Mouse (Mus musculus) hindbrain, postnatal 0 days (tissue): ENCODE measurements around the gene Abt1. TPM values are rescaled to one million over a fixed set of nuclear protein-coding genes. Genes with fewer than 3 reads are reported as not detected.

ENCODE experiments used
- ATAC-seq: fragments of 200-750 bp; cut with Nextera tagmentation; 2 replicates; pipeline ENCODE4 v1.8.0; 2017; ENCODE audit warnings: mild to moderate bottlenecking, moderate TSS enrichment, moderate library complexity
- DNase-seq: peaks from one replicate; pipeline ENCODE4 v3.0.0-alpha.2; 2015; ENCODE audit warnings: low spot score
- H3K27ac ChIP-seq: fragments of 300-500 bp; sonication (generic); 2 replicates; pipeline ENCODE4 v1.5.1; 2014; ENCODE audit warnings: mild to moderate bottlenecking
- H3K27me3 ChIP-seq: fragments of 300-500 bp; sonication (generic); 2 replicates; pipeline ENCODE4 v1.6.1; 2014; ENCODE audit warnings: low read length, mixed read lengths; ENCODE audit not compliant: insufficient read depth
- H3K36me3 ChIP-seq: fragments of 300-500 bp; sonication (generic); 2 replicates; pipeline ENCODE4 v1.6.1; 2014; ENCODE audit warnings: low read length, mixed read lengths; ENCODE audit not compliant: insufficient read depth
- H3K4me1 ChIP-seq: fragments of 300-500 bp; sonication (generic); 2 replicates; pipeline ENCODE4 v1.6.1; 2014; ENCODE audit warnings: antibody characterized with exemption, low read length, mixed read lengths; ENCODE audit not compliant: insufficient read depth
- H3K4me2 ChIP-seq: fragments of 300-500 bp; sonication (generic); 2 replicates; pipeline ENCODE4 v1.6.1; 2014; ENCODE audit warnings: low read depth, mild to moderate bottlenecking, low read length, moderate library complexity, mixed read lengths
- H3K4me3 ChIP-seq: fragments of 300-500 bp; sonication (generic); 2 replicates; pipeline ENCODE4 v1.5.1; 2014; ENCODE audit warnings: low read length
- H3K9ac ChIP-seq: fragments of 300-500 bp; sonication (generic); replicated peaks from 2 replicates; pipeline ENCODE4 v1.6.1; 2014; ENCODE audit warnings: mild to moderate bottlenecking, low read length, moderate library complexity, mixed read lengths
- H3K9me3 ChIP-seq: fragments of 300-500 bp; sonication (generic); 2 replicates; pipeline ENCODE4 v1.6.1; 2016; ENCODE audit warnings: low read length, mixed read lengths
- CTCF ChIP-seq: IDR thresholded peaks from 2 replicates; pipeline ENCODE4 v1.5.1; 2016; ENCODE audit warnings: antibody characterized with exemption, control low read depth, low read depth
- WGBS: fragments of 180-500 bp; shearing (Covaris S2); extraction: QIAGEN DNeasy Blood & Tissue Kit; methylation state at CpG from one replicate; pipeline ENCODE4 v1.1.7; 2014; 5-methylcytosine and 5-hydroxymethylcytosine counted together
- polyA plus RNA-seq: library from polyadenylated mRNA; unstranded; fragments of >200 nt; fragmentation: Nextera tagmentation; extraction: Ambion mirVana; gene quantifications from 2 replicates; pipeline ENCODE4 v1.2.1, GENCODE M21; 2015
- total RNA-seq: library from RNA; depleted of rRNA; stranded (reverse); fragments of >200 nt; gene quantifications from 2 replicates; pipeline ENCODE4 v1.2.3, GENCODE M21; 2014; rRNA removed

The Abt1 gene
- total and polyA plus RNA-seq, 2 experiments from 2014 or later = 5.0 to 7.2 TPM

DNA sequence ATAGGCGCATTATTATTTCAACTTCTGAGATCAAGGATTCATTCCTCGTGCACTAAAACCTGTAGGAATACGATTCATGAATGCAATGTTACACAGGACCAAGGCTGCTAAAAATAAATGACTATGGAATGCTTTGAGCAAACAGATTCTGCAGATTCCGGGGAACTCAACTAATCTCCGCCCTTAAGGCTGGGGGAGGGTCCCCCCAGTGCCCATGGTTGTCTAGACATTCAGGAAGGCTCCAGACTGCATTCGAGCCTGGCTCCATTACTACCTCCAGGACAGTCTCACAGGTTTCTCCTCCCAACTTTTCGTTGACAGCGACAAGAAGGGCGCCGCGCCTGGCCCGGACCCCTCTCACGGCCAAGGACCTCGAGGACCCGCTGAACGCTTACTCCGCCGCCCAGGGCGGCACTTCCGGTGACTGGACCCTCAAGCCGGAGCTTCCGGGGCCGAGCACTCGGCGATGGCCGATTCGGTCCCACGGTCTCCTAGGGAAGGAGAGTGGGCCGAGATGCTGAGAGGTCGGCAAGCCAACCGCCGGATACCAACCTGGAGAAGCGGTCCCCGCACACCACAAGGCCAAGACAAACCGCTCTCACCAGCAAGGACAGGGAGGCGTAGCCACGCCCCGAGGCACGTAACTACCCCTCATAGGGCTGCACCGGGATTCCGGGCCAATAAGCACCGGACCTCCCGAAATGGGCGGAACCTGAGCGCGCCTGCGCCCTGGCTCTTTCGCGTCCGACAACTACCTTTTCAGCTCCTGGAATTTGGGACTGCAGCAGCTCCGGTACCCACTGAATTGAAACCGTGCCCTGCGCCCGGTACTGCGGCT is 54.9 kb downstream of the Abt1 start, which contains the start of gene Zfp322a:
Gene Zfp322a, minus strand, starts transcription at position 626 of the 838 bp plus-strand sequence.
- Histone ChIP-seq H3K9me3 (no peaks in the 10 kb centered on the region), H3K27me3 (no peaks in the 10 kb centered on the region), H3K36me3 (no peaks in the 10 kb centered on the region), H3K9ac (peak within 1 kb of the TSS; percentile 72), H3K4me2 (peak within 1 kb of the TSS; percentile 77), H3K27ac (peak within 1 kb of the TSS; percentile 94), H3K4me1 (peaks cover 22% of the 10 kb centered on the region), H3K4me3 (peak within 1 kb of the TSS; percentile 74)
- no peak for TF ChIP-seq CTCF
- WGBS = under 1% methylated on average over 55 of the region's 55 CpGs
- peak; percentile 100 for ATAC-seq
- DNase-seq = peak; percentile 98

Other genes starting within 250 kb of the Abt1 start
- not detected in 2 replicates for gene Vmn1r220, start 235.9 kb downstream of the Abt1 start, total RNA-seq
- not detected in 2 replicates for gene Vmn1r220, start 235.9 kb downstream of the Abt1 start, polyA plus RNA-seq
- gene Vmn1r221, start 209.7 kb downstream of the Abt1 start, total RNA-seq = not detected in 2 replicates
- gene Vmn1r221, start 209.7 kb downstream of the Abt1 start, polyA plus RNA-seq = not detected in 2 replicates
- not detected in 2 replicates for gene Vmn1r222, start 187.9 kb downstream of the Abt1 start, total RNA-seq
- not detected in 2 replicates for gene Vmn1r222, start 187.9 kb downstream of the Abt1 start, polyA plus RNA-seq
- gene Vmn1r223, start 176.7 kb downstream of the Abt1 start, total RNA-seq = not detected in 2 replicates
- gene Vmn1r223, start 176.7 kb downstream of the Abt1 start, polyA plus RNA-seq = not detected in 2 replicates
- gene Zfp322a, start 54.7 kb downstream of the Abt1 start, total RNA-seq = 11.9 and 15.7 TPM in 2 replicates
- gene Zfp322a, start 54.7 kb downstream of the Abt1 start, polyA plus RNA-seq = 29.3 and 30.0 TPM in 2 replicates
- 0.40 and 0.89 TPM in 2 replicates for gene Btn1a1, start 42.0 kb upstream of the Abt1 start, total RNA-seq
- 0.15 and 0.24 TPM in 2 replicates for gene Btn1a1, start 42.0 kb upstream of the Abt1 start, polyA plus RNA-seq
- gene Btn2a2, start 65.0 kb upstream of the Abt1 start, total RNA-seq = not detected in 2 replicates
- 0.11 TPM in 1 of 2 replicates, not detected in the other for gene Btn2a2, start 65.0 kb upstream of the Abt1 start, polyA plus RNA-seq
- 2,417 and 3,828 TPM in 2 replicates for gene Hist1h4h, start 107.2 kb upstream of the Abt1 start, total RNA-seq
- gene Hist1h4h, start 107.2 kb upstream of the Abt1 start, polyA plus RNA-seq = 4.2 and 5.5 TPM in 2 replicates
- 415 and 567 TPM in 2 replicates for gene Hist1h2af, start 110.0 kb upstream of the Abt1 start, total RNA-seq
- 3.3 and 7.9 TPM in 2 replicates for gene Hist1h2af, start 110.0 kb upstream of the Abt1 start, polyA plus RNA-seq
- 544 and 673 TPM in 2 replicates for gene Hist1h3g, start 111.6 kb upstream of the Abt1 start, total RNA-seq
- 1.4 and 2.2 TPM in 2 replicates for gene Hist1h3g, start 111.6 kb upstream of the Abt1 start, polyA plus RNA-seq
- gene Hist1h2bh, start 119.5 kb upstream of the Abt1 start, total RNA-seq = 65.9 and 103 TPM in 2 replicates
- gene Hist1h2bh, start 119.5 kb upstream of the Abt1 start, polyA plus RNA-seq = 0.13 and 0.35 TPM in 2 replicates
- 466 and 603 TPM in 2 replicates for gene Hist1h3f, start 120.2 kb upstream of the Abt1 start, total RNA-seq
- gene Hist1h3f, start 120.2 kb upstream of the Abt1 start, polyA plus RNA-seq = 0.16 and 0.54 TPM in 2 replicates
- gene Hist1h4f, start 127.8 kb upstream of the Abt1 start, total RNA-seq = 1,844 and 2,344 TPM in 2 replicates
- 0.89 TPM in 1 of 2 replicates, not detected in the other for gene Hist1h4f, start 127.8 kb upstream of the Abt1 start, polyA plus RNA-seq
- 49.4 and 53.4 TPM in 2 replicates for gene Hist1h1d, start 129.4 kb upstream of the Abt1 start, total RNA-seq
- 0.18 and 0.25 TPM in 2 replicates for gene Hist1h1d, start 129.4 kb upstream of the Abt1 start, polyA plus RNA-seq
- 528 and 734 TPM in 2 replicates for gene Hist1h3e, start 138.5 kb upstream of the Abt1 start, total RNA-seq
- gene Hist1h3e, start 138.5 kb upstream of the Abt1 start, polyA plus RNA-seq = 1.3 and 2.8 TPM in 2 replicates
- gene Hist1h2ae, start 147.4 kb upstream of the Abt1 start, total RNA-seq = 221 and 249 TPM in 2 replicates
- gene Hist1h2ae, start 147.4 kb upstream of the Abt1 start, polyA plus RNA-seq = 12.2 and 13.8 TPM in 2 replicates
- 1,151 and 1,635 TPM in 2 replicates for gene Hist1h2bg, start 147.5 kb upstream of the Abt1 start, total RNA-seq
- 2.6 and 5.2 TPM in 2 replicates for gene Hist1h2bg, start 147.5 kb upstream of the Abt1 start, polyA plus RNA-seq
- gene Hist1h2bf, start 150.3 kb upstream of the Abt1 start, total RNA-seq = 695 and 1,354 TPM in 2 replicates
- gene Hist1h2bf, start 150.3 kb upstream of the Abt1 start, polyA plus RNA-seq = 1.3 and 2.4 TPM in 2 replicates
- gene Hist1h2ad, start 150.5 kb upstream of the Abt1 start, total RNA-seq = 636 and 885 TPM in 2 replicates
- 0.69 TPM in 1 of 2 replicates, not detected in the other for gene Hist1h2ad, start 150.5 kb upstream of the Abt1 start, polyA plus RNA-seq
- gene Hist1h3d, start 151.9 kb upstream of the Abt1 start, total RNA-seq = 173 and 207 TPM in 2 replicates
- gene Hist1h3d, start 151.9 kb upstream of the Abt1 start, polyA plus RNA-seq = 0.96 and 1.4 TPM in 2 replicates
- 1,614 and 2,187 TPM in 2 replicates for gene Hist1h4d, start 157.7 kb upstream of the Abt1 start, total RNA-seq
- 36.9 and 39.6 TPM in 2 replicates for gene Hist1h4d, start 157.7 kb upstream of the Abt1 start, polyA plus RNA-seq
- gene Hist1h2be, start 197.3 kb upstream of the Abt1 start, total RNA-seq = 262 and 304 TPM in 2 replicates
- gene Hist1h2be, start 197.3 kb upstream of the Abt1 start, polyA plus RNA-seq = 0.30 and 0.41 TPM in 2 replicates
- gene Hist1h1e, start 198.7 kb upstream of the Abt1 start, total RNA-seq = 281 and 348 TPM in 2 replicates
- gene Hist1h1e, start 198.7 kb upstream of the Abt1 start, polyA plus RNA-seq = 20.1 and 21.9 TPM in 2 replicates